Mouse (Mus musculus) duodenum, adult 2 months (tissue): ENCODE results near the gene Mrpl4. TPM values are rescaled to one million over a fixed set of nuclear protein-coding genes. Genes with fewer than 3 reads are reported as not detected.

Experiments
- polyA plus RNA-seq: library from polyadenylated mRNA; depleted of rRNA; stranded (reverse); fragments of >200 nt; gene quantifications from 2 replicates; pipeline ENCODE4 v1.2.3, GENCODE M21; 2012; ENCODE audit warnings: low replicate concordance; rRNA removed

Mrpl4 gene
- 130 and 187 TPM in 2 replicates for polyA plus RNA-seq

GRCm38 (mm10) chr9:21002627-21003551 lies at the start of gene Mrpl4:
Gene Mrpl4, plus strand, starts transcription at chr9:21002738.

GRCm38 (mm10) chr9:20959430-20959938 lies 43.1 kb upstream of the Mrpl4 start, which contains the start of gene Dnmt1:
Gene Dnmt1, minus strand, starts transcription at chr9:20959888.

GRCm38 (mm10) chr9:20976216-20976960 lies 26.1 kb upstream of the Mrpl4 start, which contains the start of gene S1pr2:
Gene S1pr2, minus strand, starts transcription at chr9:20976781.

GRCm38 (mm10) chr9:21015571-21016130 lies 13.1 kb downstream of the Mrpl4 start, which contains the start of gene Icam1:
Gene Icam1, plus strand, starts transcription at chr9:21015985.

GRCm38 (mm10) chr9:21029291-21030054 lies 26.9 kb downstream of the Mrpl4 start, which contains the start of gene Icam4:
Gene Icam4, plus strand, starts transcription at chr9:21029373.

GRCm38 (mm10) chr9:21031896-21032351 lies 29.4 kb downstream of the Mrpl4 start, which contains the start of gene Icam5:
Gene Icam5, plus strand, starts transcription at chr9:21032073.

Other genes starting within 250 kb of the Mrpl4 start
- gene Col5a3, start 187.7 kb upstream of the Mrpl4 start, polyA plus RNA-seq, result 3.6 and 4.2 TPM in 2 replicates
- not detected in 2 replicates for gene Rdh8, start 184.2 kb upstream of the Mrpl4 start, polyA plus RNA-seq
- gene A230050P20Rik, start 134.1 kb upstream of the Mrpl4 start, polyA plus RNA-seq, result 30.5 and 45.4 TPM in 2 replicates
- gene Angptl6, start 123.0 kb upstream of the Mrpl4 start, polyA plus RNA-seq, result 5.3 and 7.1 TPM in 2 replicates
- 42.0 and 95.8 TPM in 2 replicates for gene Ppan, start 114.6 kb upstream of the Mrpl4 start, polyA plus RNA-seq
- 85.5 and 104 TPM in 2 replicates for gene Eif3g, start 104.1 kb upstream of the Mrpl4 start, polyA plus RNA-seq
- gene Dnmt1, start 42.9 kb upstream of the Mrpl4 start, polyA plus RNA-seq, result 18.2 and 20.2 TPM in 2 replicates
- gene S1pr2, start 26.0 kb upstream of the Mrpl4 start, polyA plus RNA-seq, result 1.6 and 2.6 TPM in 2 replicates
- gene Icam1, start 13.2 kb downstream of the Mrpl4 start, polyA plus RNA-seq, result 6.5 TPM in 2 replicates
- gene Icam4, start 26.6 kb downstream of the Mrpl4 start, polyA plus RNA-seq, result 0.14 and 0.83 TPM in 2 replicates
- 0.13 TPM in 2 replicates for gene Icam5, start 29.3 kb downstream of the Mrpl4 start, polyA plus RNA-seq
- gene Zglp1, start 64.4 kb downstream of the Mrpl4 start, polyA plus RNA-seq, result 0.25 and 0.50 TPM in 2 replicates
- gene Gm49373, start 70.4 kb downstream of the Mrpl4 start, polyA plus RNA-seq, result 0.15 and 0.40 TPM in 2 replicates
- 29.2 and 69.8 TPM in 2 replicates for gene Fdx1l, start 70.9 kb downstream of the Mrpl4 start, polyA plus RNA-seq
- gene Gm38431, start 89.3 kb downstream of the Mrpl4 start, polyA plus RNA-seq, result 13.2 and 24.6 TPM in 2 replicates
- gene Raver1, start 89.3 kb downstream of the Mrpl4 start, polyA plus RNA-seq, result 70.5 and 116 TPM in 2 replicates
- gene Tyk2, start 128.5 kb downstream of the Mrpl4 start, polyA plus RNA-seq, result 21.7 and 25.1 TPM in 2 replicates
- 16.3 and 27.9 TPM in 2 replicates for gene Cdc37, start 147.2 kb downstream of the Mrpl4 start, polyA plus RNA-seq
- 2.9 and 4.7 TPM in 2 replicates for gene Pde4a, start 163.0 kb downstream of the Mrpl4 start, polyA plus RNA-seq
- gene Keap1, start 236.6 kb downstream of the Mrpl4 start, polyA plus RNA-seq, result 68.3 and 85.9 TPM in 2 replicates
- gene S1pr5, start 245.7 kb downstream of the Mrpl4 start, polyA plus RNA-seq, result 0.13 and 0.16 TPM in 2 replicates